19 mouse cellular contexts compared by ENCODE assay signal in genomic region chr11:89103166-89103565, GRCm38 (mm10). TPM values are rescaled to one million over a fixed set of nuclear protein-coding genes. Genes with fewer than 3 reads are reported as not detected.
DNase-seq lines count a peak whose midpoint lies in the region; ATAC-seq and TF ChIP-seq lines count a peak whose summit lies in the region.
"Had no signal": no experiment of that assay in that cellular context is flagged by ENCODE, and none has a peak within 500 bp of the region (broad histone marks: within the 10 kb centered on the region; RNA-seq: fewer than 3 reads in every experiment).

No protein-coding gene starts in this region.

- 69% methylated on average over 14 of the region's 14 CpGs for WGBS in heart, embryonic 12.5 days
- WGBS in thymus, adult 2 months, result 88% methylated on average over 14 of the region's 14 CpGs

- no peak overlapping the region for H3K9ac ChIP-seq in heart, embryonic 12.5 days
- H3K9ac ChIP-seq: lung, embryonic 15.5 days had no signal

- peak; percentile 97 for DNase-seq in heart, adult 11 months
- DNase-seq in gastrocnemius, adult 18-20 months (ENCODE audit: low spot score), result peak; percentile 89
- DNase-seq in heart, adult 8-10 months (ENCODE audit: low spot score), result peak; percentile 42
- DNase-seq in heart, postnatal 4 days, result peak; percentile 23
- no peak for DNase-seq in thymus, adult 2 months
- DNase-seq in cerebellum, postnatal 14 days, result no peak
- no peak for DNase-seq in right cerebral cortex, postnatal 4 days
- DNase-seq: B cell, adult 2 months; cerebellum, adult 8-10 months; embryo, embryonic 11 days; thymus, adult 18-20 months had no signal

- H3K27ac ChIP-seq in heart, embryonic 12.5 days (ENCODE audit: poor library complexity, severe bottlenecking), result no peak overlapping the region
- H3K27ac ChIP-seq in thymus, adult 2 months (ENCODE audit: control insufficient read depth, insufficient read depth, low read length), result no peak overlapping the region
- H3K27ac ChIP-seq: hindbrain, postnatal 0 days; lung, embryonic 15.5 days; midbrain, embryonic 10.5 days had no signal

- TF ChIP-seq CTCF in thymus, adult 2 months (IDR thresholded peaks at IDR 0.05; ENCODE audit: borderline replicate concordance, control insufficient read depth, extremely low read depth, insufficient read depth, low read length, poor library complexity), result no peak

- no peak for TF ChIP-seq POLR2A in thymus, adult 2 months (IDR thresholded peaks at IDR 0.05; ENCODE audit: control insufficient read depth, extremely low read depth, insufficient read depth, low read length, poor library complexity)

- no peaks in the 10 kb centered on the region for H3K27me3 ChIP-seq in heart, embryonic 12.5 days (replicated peaks)
- no peaks in the 10 kb centered on the region for H3K27me3 ChIP-seq in thymus, adult 2 months (ENCODE audit: control insufficient read depth, insufficient read depth, low read length)
- H3K27me3 ChIP-seq: lung, embryonic 15.5 days had no signal

- no peaks in the 10 kb centered on the region for H3K36me3 ChIP-seq in heart, embryonic 12.5 days
- no peaks in the 10 kb centered on the region for H3K36me3 ChIP-seq in thymus, adult 2 months (ENCODE audit: control insufficient read depth, insufficient read depth, low read length)
- H3K36me3 ChIP-seq: G1E; lung, embryonic 15.5 days; midbrain, embryonic 10.5 days had no signal

- no peak for ATAC-seq in heart, embryonic 12.5 days (ENCODE audit: insufficient number of reproducible peaks, low FRiP score)
- ATAC-seq: forebrain, embryonic 14.5 days; hindbrain, postnatal 0 days had no signal

- no peak overlapping the region for H3K4me2 ChIP-seq in heart, embryonic 12.5 days
- H3K4me2 ChIP-seq: lung, embryonic 15.5 days had no signal

- H3K4me1 ChIP-seq in heart, embryonic 12.5 days (replicated peaks), result peaks cover 19% of the 10 kb centered on the region
- H3K4me1 ChIP-seq in thymus, adult 2 months (replicated peaks; ENCODE audit: control insufficient read depth, insufficient read depth, low read length), result peaks cover 28% of the 10 kb centered on the region
- H3K4me1 ChIP-seq: lung, embryonic 15.5 days had no signal

- H3K4me3 ChIP-seq in heart, embryonic 12.5 days, result no peak overlapping the region
- H3K4me3 ChIP-seq in thymus, adult 2 months (ENCODE audit: control insufficient read depth, insufficient read depth, low read length), result no peak overlapping the region
- H3K4me3 ChIP-seq: lung, embryonic 15.5 days; midbrain, embryonic 10.5 days; myocyte had no signal

- H3K9me3 ChIP-seq in heart, embryonic 12.5 days (replicated peaks), result no peaks in the 10 kb centered on the region
- H3K9me3 ChIP-seq: G1E; lung, embryonic 15.5 days; midbrain, embryonic 10.5 days had no signal

RNA-seq across cellular contexts. Expression of gene Gm525, which starts 29.5 kb away (rescaled TPM):
- polyA plus RNA-seq in heart, embryonic 12.5 days (2016; fragmentation: Nextera tagmentation; extraction: Ambion mirVana), result not detected in 2 replicates
- not detected for total RNA-seq in gastrocnemius, adult 18-20 months (2021)
- under 1 TPM in 1 of 4 experiments, not detected in 3; 0.60 TPM for total RNA-seq in heart, adult 8-10 months (2022)
- not detected for total RNA-seq in heart, postnatal 4 days (2021)
- 25.8 and 35.9 TPM in 2 replicates for polyA plus RNA-seq in thymus, adult 2 months (2012; rRNA removed)
- total RNA-seq: G1E; hindbrain, postnatal 0 days; layer of hippocampus, adult 18-20 months had no signal
- polyA plus RNA-seq: forebrain, embryonic 14.5 days; G1E; midbrain, embryonic 10.5 days; myocyte had no signal

RNA-seq across cellular contexts. Expression of gene Dgke, which starts 36.5 kb away (rescaled TPM):
- polyA plus RNA-seq in heart, embryonic 12.5 days (2016; fragmentation: Nextera tagmentation; extraction: Ambion mirVana), result 7.2 and 8.2 TPM in 2 replicates
- 1 to 10 TPM; 2.7 to 3.0 TPM for total RNA-seq in gastrocnemius, adult 18-20 months (2021)
- 10 to 100 TPM in 2 of 4 experiments, 1 to 10 TPM in 2; 7.6 to 14.8 (median 11.0) TPM for total RNA-seq in heart, adult 8-10 months (2022)
- 10 to 100 TPM; 12.4 to 13.6 TPM for total RNA-seq in heart, postnatal 4 days (2021)
- polyA plus RNA-seq in thymus, adult 2 months (2012; rRNA removed), result 81.2 and 84.0 TPM in 2 replicates

Comparison
In these comparisons a context has a peak if more than half of its experiments do, and no peak if none do; other contexts are left out.
1. DNase-seq: peak in heart, adult 11 months (single experiment), gastrocnemius, adult 18-20 months (single experiment), heart, adult 8-10 months (single experiment) and heart, postnatal 4 days (single experiment); none in thymus, adult 2 months (single experiment), cerebellum, postnatal 14 days (0 of 2) and right cerebral cortex, postnatal 4 days (single experiment).